Mouse (Mus musculus): ENCODE data around the gene Myh1.

The Myh1 gene

DNA sequence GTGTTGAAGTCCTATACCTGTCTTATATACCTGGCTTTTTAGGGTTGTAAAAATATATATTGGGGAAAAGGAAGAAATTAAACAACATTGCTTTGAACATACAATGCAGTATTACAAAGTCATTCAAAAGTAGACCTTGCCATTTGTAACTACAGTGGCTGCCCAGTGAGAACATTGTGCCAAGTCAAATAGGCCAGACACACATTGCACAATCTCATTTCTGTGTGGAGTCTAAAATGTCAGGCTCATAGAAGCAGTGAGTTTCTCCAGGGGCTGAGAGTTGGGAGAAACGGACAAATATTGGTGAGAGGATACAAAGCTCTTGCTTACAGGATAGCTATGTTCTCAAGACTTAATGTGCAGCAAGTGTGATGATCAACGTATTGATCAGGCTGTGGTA, 30.1 kb downstream of the Myh1 start:
- no peak for DNase-seq (ENCODE audit: low spot score in 2 of 2)

DNA sequence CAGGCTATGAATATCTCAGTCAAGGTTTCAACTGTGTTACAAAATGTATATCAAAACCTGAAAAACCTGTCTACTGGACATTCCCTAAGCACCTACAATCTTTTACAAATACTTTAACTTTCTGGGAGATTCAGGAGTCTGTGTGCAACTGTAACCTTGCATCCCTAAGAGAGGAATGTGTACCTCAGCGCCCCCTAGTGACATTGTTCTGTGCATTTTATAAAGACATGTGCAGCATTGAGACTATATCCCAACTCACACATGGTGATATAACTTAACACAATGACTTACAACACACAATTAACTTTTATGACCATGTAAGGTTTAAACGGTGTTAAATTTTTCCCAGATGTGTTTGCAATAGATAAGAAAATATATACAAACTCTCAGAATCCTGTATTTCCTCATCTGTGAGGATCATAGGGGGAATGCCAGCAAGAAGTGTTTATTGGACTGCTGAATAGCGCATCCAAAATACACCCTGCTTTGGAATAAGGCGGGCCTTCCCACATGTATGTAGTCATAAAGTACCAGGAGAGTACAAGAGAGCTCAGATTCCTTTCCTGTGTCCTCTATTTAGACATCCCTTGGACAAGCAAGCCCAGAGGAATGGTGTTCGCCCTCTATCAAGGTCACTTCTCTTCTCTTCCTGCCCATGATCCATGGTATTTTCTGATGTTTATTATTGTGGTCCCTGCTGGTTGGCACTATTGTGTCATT, 35.9 kb downstream of the Myh1 start:
- DNase-seq (ENCODE audit: low spot score in 2 of 2) = no peak

DNA sequence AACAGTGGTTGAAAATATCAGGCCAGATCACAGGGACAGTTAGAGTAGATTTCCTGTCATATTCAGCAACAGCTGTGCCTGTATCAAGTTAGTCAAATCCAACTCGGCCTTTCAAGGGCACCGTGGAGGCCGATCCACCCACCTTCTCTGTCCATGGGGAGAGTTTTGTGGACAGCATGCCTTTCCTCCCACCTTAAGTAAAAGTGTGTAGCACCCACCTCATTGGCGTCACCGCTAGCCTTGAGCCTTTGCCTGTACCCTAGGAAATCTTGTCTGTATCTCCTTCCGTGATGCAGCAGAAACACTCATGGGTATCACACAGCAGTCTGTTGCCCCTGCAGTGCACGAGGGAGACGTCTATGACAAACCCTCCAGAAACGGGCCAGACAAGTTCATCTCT, 36.9 kb downstream of the Myh1 start:
- no peak for DNase-seq (ENCODE audit: low spot score in 2 of 2)

DNA sequence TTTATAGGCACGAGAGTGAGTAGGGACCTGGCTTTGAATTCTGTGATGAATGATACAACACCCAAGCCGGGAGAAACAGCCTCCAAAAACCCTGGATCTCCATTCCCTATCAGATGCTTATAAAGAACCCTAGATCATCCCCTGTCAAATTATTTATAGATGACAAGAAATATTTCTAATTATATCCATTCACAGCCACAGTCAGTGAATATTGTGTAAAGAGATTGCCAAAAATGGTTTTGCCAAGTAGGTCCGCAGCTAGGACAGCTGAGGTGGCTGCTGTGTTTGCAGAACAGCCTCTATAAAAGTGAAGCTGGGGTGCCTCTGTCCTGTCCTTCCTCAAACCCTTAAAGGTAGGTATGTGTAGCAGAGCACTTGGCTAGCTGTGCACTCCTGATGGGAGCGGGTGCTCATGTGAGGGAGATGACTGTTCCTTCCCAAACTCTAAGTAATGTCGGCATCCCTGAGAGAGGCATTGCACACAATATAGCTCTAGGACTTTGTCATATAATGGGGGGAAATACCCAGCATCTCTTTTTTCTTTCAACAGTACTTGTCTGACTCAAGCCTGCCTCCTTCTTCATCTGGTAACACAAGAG, 37.7 kb downstream of the Myh1 start, which contains the start of gene Myh4:
Gene Myh4 (plus strand): TSS at position 549 of the 599 bp plus-strand sequence.
- DNase-seq (ENCODE audit: low spot score in 2 of 2) = no peak

DNA sequence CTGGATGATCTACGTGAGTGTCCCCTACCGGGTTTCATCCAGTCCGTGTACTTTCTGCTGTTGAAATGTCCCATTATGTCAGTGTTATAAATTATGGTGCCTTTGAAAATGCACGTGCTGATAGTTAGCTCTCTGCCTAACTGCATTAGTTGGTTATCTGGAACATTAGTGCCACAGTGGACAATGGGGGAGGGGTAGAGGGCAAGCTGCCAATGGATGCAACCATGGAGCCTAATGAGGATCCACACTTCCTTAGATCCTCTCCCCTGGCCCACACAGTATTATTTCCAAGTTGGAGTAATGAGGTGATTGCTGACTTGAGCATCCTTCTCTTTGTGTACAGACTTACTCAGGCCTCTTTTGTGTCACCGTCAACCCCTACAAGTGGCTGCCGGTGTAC, 41.2 kb downstream of the Myh1 start:
- DNase-seq (ENCODE audit: low spot score in 2 of 2) = no peak

DNA sequence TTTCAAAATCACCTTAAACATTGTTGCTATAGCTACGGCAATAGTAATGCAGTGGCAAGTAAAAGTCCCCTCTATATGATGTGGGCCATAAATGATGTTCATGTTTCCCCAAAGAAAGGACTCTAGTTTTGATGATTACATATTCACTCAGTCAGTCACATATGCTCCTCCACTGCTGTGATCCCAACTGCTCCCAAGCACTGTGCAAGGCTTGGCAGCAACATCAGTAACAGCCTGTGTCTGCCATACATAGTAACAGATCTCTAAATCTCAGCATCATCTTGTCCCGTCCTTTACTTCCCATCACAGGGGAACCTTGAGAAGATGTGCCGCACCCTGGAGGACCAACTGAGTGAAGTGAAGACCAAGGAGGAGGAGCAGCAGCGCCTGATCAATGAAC, 53.8 kb downstream of the Myh1 start:
- no peak for DNase-seq (ENCODE audit: low spot score in 2 of 2)

DNA sequence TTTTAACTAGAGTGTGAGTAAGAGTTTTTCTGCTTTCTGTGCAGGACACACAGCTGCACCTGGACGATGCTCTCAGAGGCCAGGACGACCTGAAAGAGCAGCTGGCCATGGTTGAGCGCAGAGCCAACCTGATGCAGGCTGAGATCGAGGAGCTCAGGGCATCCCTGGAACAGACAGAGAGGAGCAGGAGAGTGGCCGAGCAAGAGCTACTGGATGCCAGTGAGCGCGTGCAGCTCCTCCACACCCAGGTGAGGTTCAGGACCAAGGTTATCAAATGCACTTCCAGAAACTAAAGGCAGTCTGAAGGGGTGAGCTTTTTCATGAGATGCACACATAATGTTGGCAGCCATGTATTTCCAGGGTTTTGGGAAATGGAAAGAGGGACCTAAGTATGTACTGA, 57.2 kb downstream of the Myh1 start:
- DNase-seq (ENCODE audit: low spot score in 2 of 2) = no peak

DNA sequence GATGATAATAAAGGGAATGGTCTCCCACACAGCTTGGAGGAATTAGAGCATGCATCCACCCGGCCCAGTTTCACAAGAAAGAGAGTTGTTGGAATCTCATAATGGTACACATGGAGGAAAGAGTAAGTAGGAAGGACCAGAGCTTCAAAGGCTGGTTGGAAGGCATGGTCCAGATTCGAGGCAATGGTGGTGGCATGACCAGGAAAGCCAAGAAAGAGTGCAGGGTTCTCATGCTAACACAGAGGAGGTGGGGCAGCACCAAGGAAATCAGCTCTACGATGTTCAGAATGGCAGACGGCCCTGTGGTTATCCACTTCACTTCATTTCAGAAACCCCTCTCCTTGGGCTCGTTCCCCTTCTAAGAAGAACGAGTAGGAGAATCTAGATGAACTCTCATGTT, 61.1 kb downstream of the Myh1 start:
- DNase-seq (ENCODE audit: low spot score in 2 of 2) = no peak

Measured in spleen, postnatal 14 days (tissue).